Mouse (Mus musculus) MEL (cell line): ENCODE measurements around the gene Mov10l1. TPM values are rescaled to one million over a fixed set of nuclear protein-coding genes. Genes with fewer than 3 reads are reported as not detected.
A peak's percentile ranks its signal among the peaks of the same experiment; 100 is the strongest.

ENCODE experiments used
- DNase-seq: peaks from one replicate; pipeline ENCODE4 v3.0.0; 2011; ENCODE audit warnings: low read depth, low spot score
- H3K27ac ChIP-seq: 2 replicates; pipeline ENCODE4 v1.5.1; 2012; ENCODE audit warnings: low read depth, mild to moderate bottlenecking, control low read depth, low read length, moderate library complexity; ENCODE audit not compliant: control insufficient read depth
- H3K27me3 ChIP-seq, 2 experiments: fragments of 150-350 bp in 1 of 2; sonication (generic) in 1 of 2; 2 replicates each; pipeline ENCODE4 v1.6.1; 2012; ENCODE audit warnings: low read length in 2 of 2, mild to moderate bottlenecking in 2 of 2, improper control_type of control experiment in 1 of 2, moderate library complexity in 1 of 2; ENCODE audit not compliant: insufficient read depth in 2 of 2, control insufficient read depth in 1 of 2
- H3K36me3 ChIP-seq, 2 experiments: 2 replicates each; pipeline ENCODE4 v1.6.1; 2012 to 2014; ENCODE audit warnings: low read length in 2 of 2, improper control_type of control experiment in 1 of 2, inconsistent platforms in 1 of 2, mild to moderate bottlenecking in 1 of 2; ENCODE audit not compliant: insufficient read depth in 2 of 2, control insufficient read depth in 1 of 2
- H3K4me1 ChIP-seq, 2 experiments: fragments of 150-350 bp in 1 of 2; sonication (generic) in 1 of 2; 2 replicates each; pipeline ENCODE4 v1.6.1; 2012; ENCODE audit warnings: low read length in 2 of 2, improper control_type of control experiment in 1 of 2, mild to moderate bottlenecking in 1 of 2; ENCODE audit not compliant: insufficient read depth in 2 of 2, control insufficient read depth in 1 of 2
- H3K4me3 ChIP-seq, 2 experiments: fragments of 150-350 bp in 1 of 2; sonication (generic) in 1 of 2; 2 replicates each; pipeline ENCODE4 v1.5.1; 2012; ENCODE audit warnings: low read depth in 2 of 2, low read length in 2 of 2, mild to moderate bottlenecking in 2 of 2, moderate library complexity in 2 of 2, control low read depth in 1 of 2, improper control_type of control experiment in 1 of 2; ENCODE audit not compliant: control insufficient read depth in 1 of 2, insufficient read depth in 1 of 2
- H3K79me2 ChIP-seq: 2 replicates; pipeline ENCODE4 v1.6.1; 2012; ENCODE audit warnings: mild to moderate bottlenecking, low read length, moderate library complexity; ENCODE audit not compliant: control insufficient read depth, poor library complexity, insufficient read depth
- H3K9ac ChIP-seq: 2 replicates; pipeline ENCODE4 v1.6.1; 2012; ENCODE audit warnings: low read depth, mild to moderate bottlenecking, control low read depth, low read length, moderate library complexity; ENCODE audit not compliant: control insufficient read depth, poor library complexity, severe bottlenecking
- H3K9me3 ChIP-seq: fragments of 150-350 bp; sonication (generic); replicated peaks from 2 replicates; pipeline ENCODE4 v1.6.1; 2012; ENCODE audit warnings: mild to moderate bottlenecking, low read length, improper control_type of control experiment, moderate library complexity; ENCODE audit not compliant: insufficient read depth
- CHD2 ChIP-seq: IDR thresholded peaks from 2 replicates; pipeline ENCODE4 v1.6.1; 2011; ENCODE audit warnings: low read length, improper control_type of control experiment
- CTCF ChIP-seq, 3 experiments: IDR thresholded peaks in 2 of 3; conservative IDR thresholded peaks in 1 of 3; 2 replicates each; pipeline ENCODE4 v1.5.1; 2011 to 2012; ENCODE audit warnings: low read length in 3 of 3, low read depth in 2 of 3, mild to moderate bottlenecking in 2 of 3, improper control_type of control experiment in 1 of 3, inconsistent platforms in 1 of 3, mixed read lengths in 1 of 3, moderate library complexity in 1 of 3; ENCODE audit not compliant: control insufficient read depth in 1 of 3, insufficient read depth in 1 of 3, poor library complexity in 1 of 3, severe bottlenecking in 1 of 3
- EP300 ChIP-seq, 2 experiments: IDR thresholded peaks; 2 replicates each; pipeline ENCODE4 v1.6.1; 2011; ENCODE audit warnings: improper control_type of control experiment in 2 of 2, low read length in 2 of 2, low read depth in 1 of 2, mild to moderate bottlenecking in 1 of 2
- GABPA ChIP-seq: IDR thresholded peaks from 2 replicates; pipeline ENCODE4 v1.6.1; 2012; ENCODE audit warnings: low read depth, mild to moderate bottlenecking, inconsistent platforms, low read length, improper control_type of control experiment, moderate library complexity
- GATA1 ChIP-seq: IDR thresholded peaks from 2 replicates; pipeline ENCODE4 v1.6.1; 2011; ENCODE audit warnings: low read depth, low read length, improper control_type of control experiment
- JUND ChIP-seq: IDR thresholded peaks from 2 replicates; pipeline ENCODE4 v1.6.1; 2011; ENCODE audit warnings: low read depth, mild to moderate bottlenecking, improper control_type of control experiment, low read length
- KAT2A ChIP-seq: conservative IDR thresholded peaks from 2 replicates; pipeline ENCODE4 v1.6.1; 2012; ENCODE audit warnings: low read depth, low read length, improper control_type of control experiment, inconsistent platforms
- MAFK ChIP-seq: IDR thresholded peaks from 2 replicates; pipeline ENCODE4 v1.6.1; 2011; ENCODE audit warnings: low read depth, mild to moderate bottlenecking, low read length, improper control_type of control experiment, borderline replicate concordance
- MAX ChIP-seq: IDR thresholded peaks from 2 replicates; pipeline ENCODE4 v1.6.1; 2011; ENCODE audit warnings: low read length, improper control_type of control experiment
- MXI1 ChIP-seq: IDR thresholded peaks from 2 replicates; pipeline ENCODE4 v1.6.1; 2011; ENCODE audit warnings: mild to moderate bottlenecking, low read depth, low read length, improper control_type of control experiment
- MYC ChIP-seq: IDR thresholded peaks from 2 replicates; pipeline ENCODE4 v1.6.1; 2011; ENCODE audit warnings: low read depth, mild to moderate bottlenecking, low read length, improper control_type of control experiment, moderate library complexity
- NELFE ChIP-seq: IDR thresholded peaks from 2 replicates; pipeline ENCODE4 v1.6.1; 2011; ENCODE audit warnings: low read depth, low read length, improper control_type of control experiment
- NRF1 ChIP-seq: IDR thresholded peaks from 2 replicates; pipeline ENCODE4 v1.6.1; 2014; ENCODE audit warnings: low read depth, mild to moderate bottlenecking, inconsistent platforms, low read length, improper control_type of control experiment, moderate library complexity; ENCODE audit not compliant: poor library complexity, insufficient read depth, severe bottlenecking
- POLR2AphosphoS5 ChIP-seq: IDR thresholded peaks from 2 replicates; pipeline ENCODE4 v1.6.1; 2012; ENCODE audit warnings: low read depth, borderline replicate concordance, mild to moderate bottlenecking, inconsistent platforms, low read length, moderate library complexity, mixed read lengths
- TAL1 ChIP-seq: IDR thresholded peaks from 2 replicates; pipeline ENCODE4 v1.6.1; 2012; ENCODE audit warnings: mild to moderate bottlenecking, inconsistent platforms, low read length, moderate library complexity, mixed read lengths
- TBP ChIP-seq: IDR thresholded peaks from 2 replicates; pipeline ENCODE4 v1.8.0; 2011; ENCODE audit warnings: low read depth, low read length, improper control_type of control experiment
- TCF12 ChIP-seq: IDR thresholded peaks from 2 replicates; pipeline ENCODE4 v1.6.1; 2014; ENCODE audit warnings: low read depth, mild to moderate bottlenecking, inconsistent platforms, low read length, improper control_type of control experiment, moderate library complexity
- UBTF ChIP-seq: IDR thresholded peaks from 2 replicates; pipeline ENCODE4 v1.6.1; 2012; ENCODE audit warnings: low read depth, mild to moderate bottlenecking, inconsistent platforms, low read length, improper control_type of control experiment, moderate library complexity, borderline replicate concordance; ENCODE audit not compliant: insufficient read depth
- USF1 ChIP-seq: IDR thresholded peaks from 2 replicates; pipeline ENCODE4 v1.6.1; 2014; ENCODE audit warnings: low read depth, mild to moderate bottlenecking, inconsistent platforms, low read length, improper control_type of control experiment, moderate library complexity
- USF2 ChIP-seq, 2 experiments: IDR thresholded peaks; 2 replicates each; pipeline ENCODE4 v1.6.1; 2011 to 2012; ENCODE audit warnings: improper control_type of control experiment in 2 of 2, low read length in 2 of 2, borderline replicate concordance in 1 of 2, inconsistent platforms in 1 of 2, low read depth in 1 of 2, mild to moderate bottlenecking in 1 of 2; ENCODE audit not compliant: insufficient read depth in 1 of 2
- ZC3H11A ChIP-seq: IDR thresholded peaks from 2 replicates; pipeline ENCODE4 v1.6.1; 2012; ENCODE audit warnings: low read depth, mild to moderate bottlenecking, inconsistent platforms, low read length, improper control_type of control experiment
- ZMIZ1 ChIP-seq: IDR thresholded peaks from 2 replicates; pipeline ENCODE4 v1.6.1; 2012; ENCODE audit warnings: low read depth, mild to moderate bottlenecking, inconsistent platforms, low read length, improper control_type of control experiment, moderate library complexity
- polyA plus RNA-seq, 2 experiments: library from polyadenylated mRNA; stranded (reverse) in 1 of 2; unstranded in 1 of 2; fragments of >175 nt in 1 of 2; fragments of >200 nt in 1 of 2; gene quantifications; 2 replicates each; pipeline versions ENCODE4 v1.2.1 to v1.2.4; 2012; ENCODE audit warnings: low replicate concordance in 2 of 2, low read depth in 1 of 2; ENCODE audit not compliant: insufficient read length in 2 of 2, insufficient read depth in 1 of 2, missing spikeins in 1 of 2
- total RNA-seq: library from RNA; depleted of rRNA; stranded (reverse); fragments of 300-350 nt; gene quantifications from 2 replicates; pipeline ENCODE4 v1.2.3, GENCODE M21; 2012

Gene Mov10l1
- total and polyA plus RNA-seq, 3 experiments = not detected

DNA sequence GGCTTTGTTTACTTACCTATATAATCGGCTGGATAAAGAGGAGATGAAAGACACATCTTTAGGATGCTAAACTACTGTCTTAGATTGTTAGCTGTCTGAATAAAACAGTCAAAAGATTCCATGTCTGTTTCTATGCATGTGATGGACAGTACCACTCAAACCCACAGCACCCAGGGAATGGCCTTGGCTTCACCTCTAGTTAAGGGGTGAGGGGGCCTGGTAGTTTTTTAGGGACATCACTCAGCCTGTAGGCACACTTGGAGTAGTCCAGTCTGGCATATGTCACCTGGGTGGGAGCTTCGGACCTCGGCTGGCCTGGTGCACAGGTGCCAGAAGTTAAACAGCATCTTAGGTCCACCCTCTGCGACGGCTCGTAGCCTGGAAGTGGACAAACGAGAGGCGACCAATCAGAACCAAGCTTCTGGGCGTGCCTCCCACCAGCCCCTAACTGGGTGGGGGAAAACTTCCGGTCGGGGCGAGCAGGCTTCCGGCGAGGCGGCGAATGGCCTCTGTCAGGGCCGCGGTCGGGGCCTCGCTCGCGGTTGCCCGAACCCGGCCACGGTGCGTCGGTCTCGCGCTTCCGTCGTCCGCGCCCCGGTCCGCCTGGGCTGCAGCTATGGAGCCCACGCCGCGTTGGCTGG, 106.0 kb downstream of the Mov10l1 start, which contains the start of gene Selenoo (continued):
- TF ChIP-seq MAFK (no peak), NELFE (peak; percentile 86), ZMIZ1 (peak; percentile 88)

DNA sequence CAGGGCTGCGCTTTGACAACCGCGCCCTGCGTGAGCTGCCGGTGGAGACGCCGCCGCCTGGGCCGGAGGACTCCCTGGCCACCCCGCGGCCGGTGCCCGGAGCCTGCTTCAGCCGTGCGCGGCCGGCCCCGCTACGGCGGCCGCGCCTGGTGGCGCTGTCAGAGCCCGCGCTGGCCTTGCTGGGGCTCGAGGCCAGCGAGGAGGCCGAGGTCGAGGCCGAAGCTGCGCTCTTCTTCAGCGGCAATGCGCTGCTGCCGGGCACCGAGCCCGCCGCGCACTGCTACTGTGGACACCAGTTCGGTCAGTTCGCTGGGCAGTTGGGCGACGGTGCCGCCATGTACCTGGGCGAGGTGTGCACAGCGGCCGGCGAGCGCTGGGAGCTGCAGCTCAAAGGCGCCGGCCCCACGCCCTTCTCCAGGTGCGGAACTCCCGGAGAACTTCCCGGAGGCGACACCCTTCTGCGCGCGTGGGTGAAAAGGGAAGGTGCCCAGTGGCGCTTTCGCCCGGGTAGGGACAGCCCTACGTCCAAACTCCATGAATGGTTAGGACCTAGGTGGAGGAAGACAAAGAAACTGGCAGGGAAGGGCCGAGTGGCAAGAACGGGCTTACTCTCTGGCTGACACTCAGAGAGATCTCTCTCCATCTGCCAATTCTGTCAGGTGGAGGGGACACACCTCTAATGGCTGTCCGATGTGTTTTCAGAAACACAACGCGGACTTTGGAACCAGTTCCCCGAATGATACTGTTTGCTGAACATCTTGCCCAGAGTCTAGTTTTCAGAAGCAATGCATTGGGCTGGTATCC, 106.7 kb downstream of the Mov10l1 start:
- peaks cover 0 to 5% of the 10 kb centered on the region in 2 experiments; a peak in 1 of 4 replicates for H3K36me3 ChIP-seq
- peaks cover 3% of the 10 kb centered on the region; the same call in 1 of the 2 replicates for H3K79me2 ChIP-seq
- H3K9me3 ChIP-seq = no peaks in the 10 kb centered on the region
- H3K4me1 ChIP-seq = peaks cover 2% of the 10 kb centered on the region in 2 experiments; a peak in 2 of 4 replicates
- H3K9ac ChIP-seq = peak overlapping the region; percentile 95
- H3K4me3 ChIP-seq = peak overlapping the region; percentile 84 to 86
- peak overlapping the region; percentile 45; the same call in 1 of the 2 replicates for H3K27ac ChIP-seq
- H3K27me3 ChIP-seq = no peaks in the 10 kb centered on the region
- TF ChIP-seq UBTF = 0 out of 2 replicates have a peak, but pooled peaks have one; percentile 70
- 0 out of 2 replicates have a peak, but pooled peaks have one; percentile 0 for TF ChIP-seq MXI1
- TF ChIP-seq JUND = no peak
- no peak for TF ChIP-seq TAL1
- peak; percentile 58 for DNase-seq

DNA sequence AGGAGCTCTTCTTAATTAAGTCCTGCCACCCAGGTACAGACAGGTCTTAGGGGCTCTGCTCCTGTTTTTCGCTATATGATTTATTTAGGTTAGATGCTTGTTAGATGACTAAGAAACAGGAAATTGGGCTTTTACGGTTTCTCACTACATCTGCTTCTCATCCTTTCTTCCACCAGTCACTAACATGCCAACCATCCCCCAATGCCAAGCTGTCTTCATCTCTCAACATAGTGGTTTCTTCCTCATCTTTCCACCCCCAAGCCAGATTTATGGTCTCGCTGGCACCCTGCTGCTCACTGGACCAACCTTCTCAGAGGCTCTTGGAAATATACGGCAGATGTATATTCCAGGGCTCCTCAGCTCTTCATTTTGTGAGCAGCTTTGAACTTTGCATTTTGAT, 108.0 kb downstream of the Mov10l1 start:
- H3K27ac ChIP-seq = no peak overlapping the region
- peaks cover 2% of the 10 kb centered on the region in 2 experiments; a peak in 2 of 4 replicates for H3K4me1 ChIP-seq
- peaks cover 3% of the 10 kb centered on the region; the same call in 1 of the 2 replicates for H3K79me2 ChIP-seq
- H3K27me3 ChIP-seq = no peaks in the 10 kb centered on the region
- TF ChIP-seq USF1 (no peak), KAT2A (no peak), NELFE (no peak), TBP (no peak), USF2 (IDR thresholded peaks at IDR 0.05; ENCODE audit: borderline replicate concordance in 1 of 2, insufficient read depth in 1 of 2, low read depth in 1 of 2, low read length in 2 of 2) (no peak), JUND (no peak), GABPA (no peak), GATA1 (no peak), EP300 (IDR thresholded peaks at IDR 0.05; ENCODE audit: low read depth in 1 of 2, low read length in 2 of 2) (no peak), NRF1 (no peak), CHD2 (no peak), MYC (no peak), ZC3H11A (no peak), POLR2AphosphoS5 (no peak), TAL1 (no peak), MAX (no peak), TCF12 (no peak), CTCF (IDR thresholded peaks at IDR 0.05 in 2 of 3, conservative IDR thresholded peaks at IDR 0.05 in 1 of 3; ENCODE audit: control insufficient read depth in 1 of 3, insufficient read depth in 1 of 3, low read depth in 2 of 3, low read length in 3 of 3, poor library complexity in 1 of 3, severe bottlenecking in 1 of 3) (no peak)
- no peak overlapping the region for H3K9ac ChIP-seq
- DNase-seq = no peak
- H3K36me3 ChIP-seq = peaks cover 0 to 5% of the 10 kb centered on the region in 2 experiments; a peak in 1 of 4 replicates
- no peaks in the 10 kb centered on the region for H3K9me3 ChIP-seq
- no peak overlapping the region for H3K4me3 ChIP-seq
